Mouse (Mus musculus) MEL (cell line): ENCODE measurements around the gene Fancf.

Experiments
- CTCF ChIP-seq, 3 experiments: IDR thresholded peaks in 2 of 3; conservative IDR thresholded peaks in 1 of 3; 2 replicates each; pipeline ENCODE4 v1.5.1; 2011 to 2012; ENCODE audit warnings: low read length in 3 of 3, low read depth in 2 of 3, mild to moderate bottlenecking in 2 of 3, improper control_type of control experiment in 1 of 3, inconsistent platforms in 1 of 3, mixed read lengths in 1 of 3, moderate library complexity in 1 of 3; ENCODE audit not compliant: control insufficient read depth in 1 of 3, insufficient read depth in 1 of 3, poor library complexity in 1 of 3, severe bottlenecking in 1 of 3
- EP300 ChIP-seq, 2 experiments: IDR thresholded peaks; 2 replicates each; pipeline ENCODE4 v1.6.1; 2011; ENCODE audit warnings: improper control_type of control experiment in 2 of 2, low read length in 2 of 2, low read depth in 1 of 2, mild to moderate bottlenecking in 1 of 2
- GABPA ChIP-seq: IDR thresholded peaks from 2 replicates; pipeline ENCODE4 v1.6.1; 2012; ENCODE audit warnings: low read depth, mild to moderate bottlenecking, inconsistent platforms, low read length, improper control_type of control experiment, moderate library complexity
- MAZ ChIP-seq: IDR thresholded peaks from 2 replicates; pipeline ENCODE4 v1.6.1; 2012; ENCODE audit warnings: low read depth, mild to moderate bottlenecking, inconsistent platforms, low read length, improper control_type of control experiment
- POLR2A ChIP-seq, 2 experiments: IDR thresholded peaks; 2 replicates each; pipeline ENCODE4 v1.6.1; 2011 to 2012; ENCODE audit warnings: low read length in 2 of 2, mild to moderate bottlenecking in 2 of 2, control low read depth in 1 of 2, improper control_type of control experiment in 1 of 2, low read depth in 1 of 2, moderate library complexity in 1 of 2; ENCODE audit not compliant: control insufficient read depth in 1 of 2, insufficient read depth in 1 of 2, poor library complexity in 1 of 2
- RAD21 ChIP-seq: IDR thresholded peaks from 2 replicates; pipeline ENCODE4 v1.6.1; 2011; ENCODE audit warnings: mild to moderate bottlenecking, low read depth, low read length, improper control_type of control experiment

DNA sequence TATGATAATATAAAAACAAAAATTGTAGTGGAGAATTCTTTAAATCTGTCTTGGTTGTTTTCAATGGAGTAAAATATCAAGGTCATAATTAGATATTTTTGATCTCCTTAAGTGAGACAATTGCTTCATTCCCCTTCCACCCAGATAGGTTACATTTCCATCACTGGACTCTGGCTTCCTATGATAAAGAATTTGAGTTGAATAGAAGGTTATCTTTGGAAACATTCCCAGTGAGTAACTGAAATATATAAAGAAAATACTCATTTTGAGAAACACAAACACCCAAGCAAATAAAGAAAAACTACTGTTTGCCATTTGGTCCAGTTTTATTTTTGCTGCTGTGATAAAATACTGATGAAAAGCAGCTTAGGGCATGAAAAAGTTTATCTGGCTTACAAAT lies 10.5 kb upstream of the Fancf start:
- TF ChIP-seq MAZ (no peak), GABPA (no peak), POLR2A (IDR thresholded peaks at IDR 0.05; ENCODE audit: control insufficient read depth in 1 of 2, insufficient read depth in 1 of 2, low read depth in 1 of 2, low read length in 2 of 2, poor library complexity in 1 of 2) (no peak), CTCF (IDR thresholded peaks at IDR 0.05 in 2 of 3, conservative IDR thresholded peaks at IDR 0.05 in 1 of 3; ENCODE audit: control insufficient read depth in 1 of 3, insufficient read depth in 1 of 3, low read depth in 2 of 3, low read length in 3 of 3, poor library complexity in 1 of 3, severe bottlenecking in 1 of 3) (no peak), EP300 (IDR thresholded peaks at IDR 0.05; ENCODE audit: low read depth in 1 of 2, low read length in 2 of 2) (peak; percentile 79 to 82), RAD21 (no peak)
